Mouse (Mus musculus): ENCODE data around the gene Arhgef16.

GRCm38 (mm10) chr4:154328836-154329235 lies 27.4 kb upstream of the Arhgef16 start:
- TF ChIP-seq POLR2A (IDR thresholded peaks at IDR 0.05; ENCODE audit: extremely low read depth, insufficient read depth, low read length): no peak
- peak; percentile 92 for TF ChIP-seq CTCF (IDR thresholded peaks at IDR 0.05; ENCODE audit: extremely low read depth, insufficient read depth, low read length)

Data from cortical plate, adult 2 months (tissue).